Mouse (Mus musculus): Measurements from ENCODE around the gene Tfpt.

Tfpt gene

DNA sequence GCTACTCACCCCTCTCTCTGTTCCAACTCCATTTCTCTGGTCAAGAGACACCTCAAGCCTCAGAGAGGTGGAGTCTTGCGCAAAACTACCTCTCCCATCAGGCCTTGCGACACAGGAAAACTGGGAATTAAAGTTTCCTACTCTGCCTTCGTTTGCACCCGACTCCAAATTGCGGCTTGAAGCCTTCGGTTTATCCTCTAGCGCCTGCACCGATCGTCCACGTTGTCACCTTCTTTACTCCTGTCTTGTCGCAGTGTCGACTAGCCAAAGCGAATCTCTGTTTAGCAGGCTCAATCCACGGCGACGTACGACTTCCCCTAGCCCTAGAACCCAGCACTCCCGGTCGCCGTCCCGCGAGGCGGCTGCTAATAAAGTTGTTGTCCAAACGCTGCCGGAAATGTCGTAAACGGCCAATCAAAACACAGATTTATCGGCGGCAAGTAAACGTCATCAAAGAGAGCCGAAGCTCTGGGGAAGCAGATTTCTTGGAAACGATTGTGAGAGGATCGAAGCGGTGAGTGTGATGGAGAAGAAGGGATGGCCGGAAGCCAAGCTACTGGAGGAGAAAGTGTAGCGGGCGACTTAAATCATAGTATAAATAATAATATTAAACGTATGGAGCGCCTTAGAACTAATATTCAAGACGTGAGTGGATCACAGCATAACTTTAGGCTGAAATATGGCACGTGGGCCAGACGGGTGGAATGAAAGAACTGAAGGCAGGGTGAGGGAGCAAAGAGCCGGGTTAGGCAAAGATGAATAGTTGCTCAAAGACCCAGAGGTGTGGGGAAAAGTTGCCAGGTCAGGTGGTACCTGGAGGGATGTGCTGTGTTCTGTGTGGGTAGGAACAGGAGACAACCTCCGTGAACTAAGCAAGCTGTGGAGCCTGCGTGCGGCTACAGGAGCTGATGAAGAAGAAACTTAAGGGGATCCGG lies at the start of gene Tfpt, which contains the start of gene Prpf31:
Tfpt (minus strand) TSS at position 387 of the 935 bp plus-strand sequence.
Prpf31 (plus strand) TSS at position 443 of the 935 bp plus-strand sequence.
- DNase-seq = peak; percentile 94

DNA sequence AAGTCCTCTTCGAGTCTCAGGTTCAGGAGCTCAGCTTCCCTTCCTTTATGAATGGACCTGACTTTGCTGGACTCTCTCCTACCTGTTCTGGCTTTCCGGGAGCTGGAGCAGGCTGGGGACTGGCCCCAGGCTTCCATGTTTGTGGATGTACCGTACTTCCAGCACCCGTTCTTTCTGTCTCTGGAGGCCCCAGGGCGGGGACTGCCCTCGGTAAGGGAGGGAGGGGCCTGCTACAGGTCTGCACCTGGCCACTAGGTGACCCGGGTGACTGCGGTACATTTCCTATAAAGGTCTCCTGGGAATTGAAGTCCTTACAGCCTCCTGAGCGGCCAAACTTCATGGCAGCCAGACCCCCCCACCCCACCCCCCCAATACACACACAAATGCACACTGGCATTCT lies 47.6 kb upstream of the Tfpt start, which contains the start of gene Tmc4:
Tmc4 (minus strand) TSS at position 212 of the 400 bp plus-strand sequence.
- no peak for DNase-seq

DNA sequence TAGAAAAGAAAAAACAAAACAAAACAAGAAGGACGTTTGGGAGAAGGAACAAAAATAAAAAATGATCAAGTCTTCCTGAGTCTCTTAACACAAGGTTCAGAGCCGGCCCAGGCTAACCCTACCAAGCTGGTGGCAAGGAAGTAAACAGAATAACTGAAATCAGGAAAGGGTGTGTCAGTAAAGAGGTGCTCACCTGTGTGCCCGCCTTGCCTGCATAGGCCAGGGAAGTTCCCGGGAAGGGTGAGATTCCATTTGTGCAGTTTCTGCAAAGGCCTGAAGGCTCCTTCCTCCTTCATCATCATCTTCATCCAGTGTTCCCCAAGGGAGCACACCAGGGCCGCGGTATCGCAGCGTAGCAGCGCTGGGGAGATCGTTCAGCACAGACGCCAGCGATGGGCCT lies 46.6 kb upstream of the Tfpt start:
- DNase-seq = no peak

DNA sequence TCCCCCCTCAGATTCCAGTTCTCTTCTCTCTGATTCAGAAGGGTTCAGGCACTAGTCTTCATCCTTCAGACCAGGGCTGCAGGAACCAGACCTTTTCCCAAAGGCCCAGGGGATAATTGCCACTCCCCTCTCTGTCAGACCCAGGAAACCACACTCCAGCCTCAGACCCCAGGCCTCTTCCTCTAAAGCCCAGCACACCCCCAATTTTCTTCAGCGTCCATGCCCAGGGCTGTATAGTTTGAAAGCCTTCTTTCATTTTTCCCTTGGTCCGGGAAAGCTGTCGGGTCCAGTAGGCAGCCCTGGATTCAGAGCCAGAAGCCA lies 45.5 kb upstream of the Tfpt start:
- no peak for DNase-seq

DNA sequence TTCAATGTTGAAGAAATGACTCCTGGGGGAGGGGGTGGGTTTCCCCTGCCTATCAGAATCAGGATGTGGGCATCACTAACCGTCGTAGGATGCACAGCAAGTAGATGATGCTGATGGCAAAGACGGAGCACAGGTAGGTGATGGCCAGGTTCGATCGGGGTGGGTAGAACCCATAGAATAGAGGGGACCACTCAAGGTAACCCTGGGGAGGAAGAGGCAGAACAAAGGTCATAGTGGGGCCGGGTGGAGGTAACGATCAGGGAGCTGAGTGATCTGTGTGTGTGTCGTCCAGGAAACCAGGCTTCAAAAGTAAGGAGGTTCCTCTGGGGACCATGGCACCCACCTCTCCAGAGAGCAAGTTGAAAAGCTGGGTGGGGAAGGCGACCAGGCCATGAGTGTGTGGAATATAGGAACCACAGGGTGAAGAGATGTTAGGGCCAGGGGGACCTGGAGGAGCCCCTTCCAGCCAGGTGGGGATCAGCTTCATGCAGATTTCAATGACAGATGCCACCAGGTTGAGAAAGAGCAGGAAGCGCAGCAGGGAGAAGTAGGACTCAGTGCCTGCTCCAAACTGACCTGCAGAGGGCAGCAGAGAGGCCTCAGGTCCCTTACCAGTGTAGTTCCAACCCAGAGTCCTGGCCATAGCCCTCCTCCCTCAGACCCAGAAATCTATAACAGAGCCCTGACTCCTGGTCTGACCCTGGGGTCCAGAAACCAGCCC lies 44.9 kb upstream of the Tfpt start:
- DNase-seq = peak; percentile 84 to 87

DNA sequence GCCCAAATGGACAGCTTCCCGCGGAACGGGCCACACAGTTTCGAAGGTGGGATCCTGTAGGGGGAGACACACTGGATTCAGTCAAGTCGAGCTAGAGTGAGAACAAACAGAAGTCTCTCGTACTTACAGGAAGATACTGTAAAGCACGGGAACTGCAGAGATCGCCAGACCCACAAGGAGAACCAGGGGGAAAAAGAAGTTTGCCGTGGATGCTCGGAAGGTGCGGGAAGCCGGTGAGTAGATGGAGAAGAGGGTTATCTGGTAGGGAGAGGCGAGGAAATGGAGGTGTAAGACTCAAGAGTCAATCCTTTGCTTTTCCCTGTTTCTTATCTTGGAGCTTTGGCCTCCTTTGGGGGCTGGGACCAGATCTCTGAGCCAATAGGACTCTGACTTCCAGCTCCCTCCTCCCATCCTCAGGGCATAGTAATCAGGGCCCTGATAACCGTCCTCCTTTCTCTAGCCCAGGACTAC lies 37.2 kb upstream of the Tfpt start:
- DNase-seq = no peak

DNA sequence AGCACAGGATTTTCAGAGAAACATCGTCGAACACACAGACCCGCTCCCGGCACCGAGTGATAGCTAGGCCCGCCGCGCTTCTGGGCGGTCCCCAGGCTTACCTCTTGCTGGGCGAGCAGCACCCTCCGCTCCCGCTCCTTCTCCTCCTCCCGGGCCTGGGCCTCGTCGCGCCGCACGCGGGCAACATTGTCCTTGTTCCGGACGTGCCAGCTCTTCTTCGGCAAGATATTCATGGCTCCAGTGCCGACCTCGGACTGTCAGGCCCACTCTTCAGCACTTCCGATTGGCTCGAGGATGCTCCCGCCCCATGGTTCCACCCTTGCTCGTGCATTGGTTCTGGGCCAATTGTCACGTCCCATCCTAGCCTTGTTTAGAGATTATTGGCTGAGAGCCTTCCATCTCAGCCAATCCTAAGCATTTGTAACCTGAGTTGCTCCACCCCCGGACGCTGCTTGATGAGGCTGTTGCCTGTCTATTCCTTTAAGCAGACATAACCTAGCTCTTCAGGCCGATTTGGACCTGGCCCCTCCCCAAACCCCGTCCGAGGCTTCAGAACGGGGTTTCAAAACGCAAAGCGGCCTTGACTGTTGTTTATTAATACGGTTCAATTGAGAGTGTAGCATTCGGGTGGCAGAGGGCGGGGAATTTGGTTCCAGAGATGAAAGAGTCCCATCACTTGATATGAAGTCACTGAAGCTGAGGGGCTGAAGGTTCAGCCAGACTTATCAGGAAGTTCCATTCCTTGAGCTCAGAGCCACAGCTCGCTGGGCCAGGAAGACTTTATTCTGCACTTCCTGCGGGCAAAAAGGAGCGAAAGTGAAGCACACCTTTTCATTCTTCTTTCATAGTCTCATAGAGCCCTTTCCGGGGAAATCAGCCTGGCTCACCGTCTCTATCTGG lies 35.7 kb upstream of the Tfpt start, which contains the start of gene Leng1:
Leng1 (minus strand) TSS at position 626 of the 900 bp plus-strand sequence.
- DNase-seq = peak; percentile 95 to 98

DNA sequence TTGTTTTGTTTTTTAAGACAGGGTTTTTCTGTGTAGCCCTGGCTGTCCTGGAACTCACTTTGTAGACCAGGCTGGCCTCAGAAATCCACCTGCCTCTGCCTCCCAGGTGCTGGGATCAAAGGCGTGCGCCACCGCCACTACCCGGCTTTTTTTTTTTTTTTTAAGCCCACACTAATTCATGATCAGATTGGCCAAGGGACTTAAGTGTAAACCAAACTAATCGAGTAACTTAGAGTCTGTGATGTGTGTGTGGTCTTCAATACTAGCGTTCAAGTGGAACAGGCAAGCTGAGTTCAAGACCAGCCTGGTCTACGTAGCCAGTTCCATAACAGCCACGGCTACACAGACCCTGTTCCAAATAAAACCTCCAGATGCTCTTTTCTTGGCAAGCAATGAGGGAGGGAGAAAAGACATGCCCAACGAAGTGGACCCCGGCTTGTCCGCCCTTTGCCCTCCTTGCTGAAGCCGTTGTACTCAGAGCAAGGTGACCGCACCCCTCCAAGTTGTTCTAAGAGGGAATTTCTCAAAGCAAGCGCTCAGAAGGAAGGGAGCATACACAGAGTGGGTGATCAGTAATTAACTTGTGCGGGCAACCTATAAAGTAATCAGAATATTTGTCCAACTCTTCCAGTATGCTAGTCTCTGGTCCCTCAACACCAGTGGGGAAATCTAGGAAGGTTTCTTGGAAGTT lies 34.9 kb upstream of the Tfpt start:
- no peak for DNase-seq

DNA sequence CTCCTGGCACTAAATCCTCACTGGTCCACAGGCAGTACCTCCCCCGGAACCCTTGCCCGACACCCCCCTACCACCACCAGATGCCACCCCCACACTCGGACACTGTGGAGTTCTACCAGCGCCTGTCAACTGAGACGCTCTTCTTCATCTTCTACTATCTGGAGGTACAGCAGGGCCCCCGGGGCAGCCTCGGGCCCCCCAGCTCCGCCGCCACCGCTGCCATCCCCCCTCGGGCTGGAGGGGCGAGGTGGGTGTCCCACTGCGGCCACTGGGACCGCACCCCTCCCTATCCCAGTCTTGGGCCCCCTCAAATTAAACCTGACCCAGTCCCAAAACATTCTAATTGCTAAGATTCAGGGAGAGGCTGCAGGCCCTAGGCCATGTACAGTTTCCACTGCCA lies 28.8 kb upstream of the Tfpt start:
- no peak for DNase-seq

DNA sequence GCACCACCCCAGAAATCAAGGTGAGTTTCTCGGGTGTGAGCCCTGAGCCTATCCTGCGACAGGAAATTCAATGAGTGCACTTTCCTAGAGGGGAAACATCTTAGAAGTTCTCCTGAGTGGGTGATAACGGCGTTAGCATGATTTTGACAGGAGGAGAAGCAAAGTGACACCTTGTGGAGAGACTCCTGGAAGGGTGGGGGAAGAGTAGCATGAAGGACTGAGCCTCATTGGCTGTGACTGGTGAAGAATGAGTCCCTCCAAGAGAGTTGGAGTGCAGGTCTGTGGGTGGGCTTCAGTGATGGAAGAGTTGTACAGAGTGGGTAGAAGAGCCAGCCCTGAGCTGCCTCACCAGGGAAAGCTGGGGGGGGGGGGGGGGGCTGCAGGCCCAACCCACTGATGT lies 27.2 kb upstream of the Tfpt start:
- DNase-seq = no peak

DNA sequence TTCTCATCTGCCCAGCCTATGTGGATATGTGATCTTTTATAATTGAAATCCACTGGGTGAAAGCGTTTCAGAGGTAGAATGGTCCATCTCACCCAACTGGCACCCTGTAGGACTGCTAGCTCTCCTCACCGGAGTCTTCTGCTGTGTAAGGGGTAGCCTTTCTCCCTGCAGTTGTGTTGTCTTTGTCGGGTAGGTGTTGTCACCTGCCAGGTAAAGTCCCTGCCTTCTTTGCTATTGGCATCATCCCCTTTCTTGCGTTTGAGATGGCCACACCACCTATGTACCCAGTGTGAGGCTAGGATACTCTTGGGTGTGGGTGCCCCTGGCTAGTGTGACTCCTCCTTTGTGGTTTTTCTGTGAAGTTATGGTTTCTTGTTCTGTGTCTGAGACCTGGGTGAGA lies 16.9 kb upstream of the Tfpt start:
- DNase-seq = no peak

DNA sequence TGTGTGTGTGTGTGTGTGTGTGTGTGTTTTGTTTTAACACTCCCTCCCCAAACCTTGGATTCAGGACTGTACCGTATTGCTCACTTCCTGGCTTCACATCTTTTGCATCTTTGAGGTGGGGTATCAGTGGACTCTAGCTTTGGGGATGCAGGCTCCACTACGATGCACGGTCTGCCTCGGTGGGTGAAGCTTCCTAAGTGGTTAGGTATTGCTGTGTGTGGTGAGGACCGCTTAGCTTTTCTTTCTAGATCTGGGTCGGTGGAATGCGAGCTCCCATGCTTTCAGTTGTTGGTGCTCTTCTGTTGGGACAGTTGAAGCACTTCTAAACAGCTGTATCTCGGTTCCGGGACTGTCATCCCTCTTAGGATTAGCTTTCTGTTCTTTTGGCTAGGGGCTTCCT lies 16.5 kb upstream of the Tfpt start:
- no peak for DNase-seq

DNA sequence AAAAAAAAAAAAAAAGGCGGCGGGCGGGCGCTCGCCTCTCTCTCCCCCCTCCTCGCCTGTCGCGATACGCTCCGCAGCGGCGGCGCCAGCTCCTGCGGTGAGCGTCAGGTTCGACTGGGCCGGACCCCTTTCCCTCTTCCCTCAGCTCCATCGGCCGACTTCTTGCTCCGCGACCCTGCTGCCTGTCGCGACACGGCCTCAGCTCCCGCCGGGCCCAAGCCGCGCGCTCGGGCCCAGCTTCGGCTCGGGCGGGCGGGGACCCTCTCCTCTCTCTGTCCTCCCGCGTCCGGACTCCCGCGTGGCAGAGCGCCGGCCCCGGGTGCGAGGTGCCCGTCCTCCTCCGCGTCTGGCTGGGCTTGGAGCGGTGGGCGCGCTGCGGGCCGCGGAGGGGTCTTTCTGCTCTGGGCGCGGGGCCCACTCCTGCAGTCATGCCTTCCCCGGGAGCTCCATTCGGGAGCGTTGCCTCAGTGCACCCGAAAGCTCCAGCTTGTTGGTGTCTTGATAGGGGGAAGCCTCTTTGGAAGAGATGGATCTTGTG lies 15.8 kb upstream of the Tfpt start:
- DNase-seq = no peak

DNA sequence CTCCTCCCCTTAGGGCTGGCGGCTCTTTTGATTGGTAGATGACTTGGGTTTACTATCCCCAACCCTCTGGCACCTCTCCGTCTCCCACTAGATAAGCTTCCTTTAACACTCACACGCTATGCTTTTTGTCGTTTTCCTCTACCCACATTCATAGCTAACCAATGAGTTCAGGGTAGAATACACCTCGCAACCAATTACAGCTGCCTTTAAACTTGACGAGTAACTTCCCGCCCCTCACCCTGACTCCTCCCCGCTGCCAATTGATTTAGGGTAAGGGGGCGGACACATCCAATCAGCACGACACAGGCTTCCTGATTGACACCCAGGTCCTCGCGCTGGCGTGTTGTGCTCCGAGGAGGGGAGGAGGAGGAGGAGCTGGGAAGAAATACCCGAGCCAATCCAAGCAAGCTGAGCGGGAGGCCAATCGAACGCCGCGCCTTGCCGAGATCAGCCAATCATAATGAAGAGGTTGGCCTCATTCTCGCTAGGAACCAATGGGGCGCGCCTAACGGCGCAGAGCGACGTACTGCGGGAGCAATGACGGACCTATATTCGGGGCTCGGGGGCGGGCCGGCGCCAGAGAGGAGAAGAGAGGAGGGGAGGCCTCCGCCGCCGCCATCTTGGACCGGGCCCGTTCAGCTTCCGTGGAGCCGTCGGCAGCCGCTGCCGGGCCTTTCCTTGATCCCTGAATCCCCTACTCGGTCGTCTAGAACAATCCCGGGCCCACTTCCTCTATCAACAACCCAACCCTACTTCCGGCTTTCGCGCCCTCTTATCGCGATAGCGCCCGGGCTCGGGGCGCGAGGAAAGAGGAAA lies 15.2 kb upstream of the Tfpt start, which contains the start of gene Cnot3:
Cnot3 (plus strand) TSS at position 597 of the 816 bp plus-strand sequence.
- DNase-seq = peak; percentile 96 to 99

DNA sequence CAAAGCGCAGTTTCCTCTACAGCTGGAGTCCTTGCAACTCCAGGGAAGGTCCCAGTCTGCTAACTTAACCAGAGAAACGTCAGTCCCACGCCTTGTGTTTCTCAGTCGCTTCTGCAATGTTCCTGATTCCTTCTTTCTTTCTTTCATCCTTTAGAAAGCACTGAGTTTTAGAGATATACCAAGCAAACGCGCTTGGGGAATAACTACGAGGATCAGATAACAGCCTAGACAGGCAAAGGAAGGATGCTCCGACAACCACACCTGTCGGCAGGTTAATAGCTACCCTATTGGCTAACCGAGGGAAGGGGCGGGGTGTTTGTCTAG lies 14.6 kb upstream of the Tfpt start:
- peak in 1 of 2 experiments; percentile 98 for DNase-seq

DNA sequence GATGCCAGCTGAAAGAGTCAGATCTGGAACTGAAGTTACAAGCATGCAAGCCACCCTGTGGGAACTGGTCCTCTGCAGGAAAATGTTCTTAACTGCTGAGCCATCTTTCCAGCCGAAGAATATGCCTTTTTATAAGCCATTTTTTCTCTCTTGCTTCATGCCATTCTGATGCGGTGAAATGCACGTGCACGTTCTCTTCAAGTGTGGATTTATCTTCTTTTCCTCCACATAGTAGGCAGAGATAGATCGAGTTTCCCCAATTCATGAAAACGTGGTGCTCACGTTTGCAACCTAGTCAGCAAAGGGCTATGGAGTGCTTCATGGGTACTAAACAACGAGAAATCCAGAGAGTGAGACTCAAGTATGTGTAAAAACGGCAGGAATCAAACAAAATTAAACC lies 14.1 kb upstream of the Tfpt start:
- DNase-seq = no peak

DNA sequence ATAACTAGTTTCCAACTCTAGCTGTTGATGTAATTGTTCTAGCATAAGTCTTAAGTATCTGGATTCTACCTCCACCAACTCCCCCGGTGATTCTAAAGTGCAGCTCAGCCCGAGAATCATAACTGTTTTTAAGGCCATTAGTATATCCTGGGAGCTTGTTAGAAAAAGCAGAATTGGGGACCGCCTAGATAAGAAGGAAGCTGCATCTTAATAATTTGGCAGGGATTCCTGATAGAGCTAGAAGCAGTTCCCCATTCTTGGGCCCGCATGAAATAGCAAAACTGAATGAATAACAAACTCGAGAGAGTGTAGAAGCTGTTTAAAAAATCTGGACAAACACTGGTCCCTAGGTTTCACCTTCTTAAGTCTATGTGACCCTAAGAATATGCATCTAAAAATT lies 13.7 kb upstream of the Tfpt start:
- DNase-seq = no peak

DNA sequence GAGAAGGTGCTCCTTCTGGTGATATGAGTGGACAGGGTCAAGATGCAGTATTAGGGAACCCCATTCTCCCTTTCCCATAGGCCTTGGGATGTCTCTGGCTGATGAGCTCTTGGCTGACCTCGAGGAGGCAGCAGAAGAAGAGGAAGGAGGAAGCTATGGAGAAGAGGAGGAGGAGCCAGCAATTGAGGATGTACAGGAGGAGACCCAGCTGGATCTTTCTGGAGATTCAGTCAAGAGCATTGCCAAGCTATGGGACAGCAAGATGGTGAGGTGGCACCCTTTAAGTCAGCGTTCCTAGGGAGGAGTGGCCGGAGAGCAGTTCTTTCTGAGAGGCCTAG lies 718 bp upstream of the Tfpt start:
- DNase-seq = no peak

DNA sequence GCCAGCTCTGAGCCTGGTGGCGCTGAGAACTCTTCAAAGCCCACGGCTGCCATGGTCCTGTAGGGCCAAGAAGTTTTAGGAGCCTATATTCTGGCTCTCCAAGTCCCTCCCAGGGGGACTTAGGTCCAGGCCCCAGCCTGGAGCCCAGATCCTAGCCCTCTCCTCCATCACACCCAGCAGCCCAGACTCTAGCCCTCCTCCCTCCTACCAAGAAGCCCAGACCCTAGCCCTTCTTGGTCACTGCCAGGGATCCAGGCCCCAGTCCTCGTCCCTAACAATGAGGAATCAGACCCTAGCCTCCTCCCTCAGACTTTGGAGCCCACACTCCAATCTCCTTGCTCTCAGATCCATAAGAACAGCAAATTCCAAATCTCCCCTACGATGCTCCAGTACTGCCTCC lies 699 bp downstream of the Tfpt start:
- no peak for DNase-seq

DNA sequence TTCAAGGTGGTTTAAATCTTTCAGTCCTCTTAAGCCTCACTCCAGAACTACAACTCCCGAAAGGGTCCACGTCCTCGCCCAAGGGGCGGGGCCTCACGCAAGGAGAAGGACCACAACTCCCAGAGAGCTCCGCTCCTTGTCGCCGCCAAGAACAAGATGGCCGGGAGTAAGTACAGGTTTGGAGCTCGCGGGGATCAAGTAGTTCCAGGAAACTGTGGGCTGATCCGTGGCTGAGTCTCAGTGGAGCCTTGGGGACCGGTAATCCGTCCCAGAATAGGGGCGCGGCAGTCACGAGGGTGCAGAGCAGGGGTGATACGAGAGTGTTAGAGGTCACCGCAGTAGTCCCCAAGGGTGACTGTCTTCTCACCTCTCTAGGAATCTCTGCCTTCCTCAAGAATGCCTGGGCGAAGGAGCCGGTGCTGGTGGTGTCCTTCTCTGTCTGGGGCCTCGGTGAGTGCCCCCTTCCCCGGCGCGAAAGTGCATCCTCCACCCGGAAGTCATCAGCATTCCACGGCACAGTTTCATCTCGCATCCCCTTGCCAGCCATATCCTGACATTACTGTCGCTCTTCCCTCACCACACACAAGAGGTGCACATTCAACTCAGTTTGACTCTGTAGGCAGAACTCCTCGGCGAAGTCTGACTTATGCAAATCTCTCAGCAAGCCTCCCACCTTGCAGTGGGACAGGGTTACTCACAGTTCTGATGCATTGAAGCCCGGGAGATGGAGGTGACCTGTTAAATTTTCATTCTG lies 12.3 kb downstream of the Tfpt start, which contains the start of gene Ndufa3:
Ndufa3 (plus strand) TSS at position 132 of the 754 bp plus-strand sequence.
- peak; percentile 90 to 95 for DNase-seq
